23 mouse cellular contexts compared by ENCODE assay signal in the genomic region with DNA sequence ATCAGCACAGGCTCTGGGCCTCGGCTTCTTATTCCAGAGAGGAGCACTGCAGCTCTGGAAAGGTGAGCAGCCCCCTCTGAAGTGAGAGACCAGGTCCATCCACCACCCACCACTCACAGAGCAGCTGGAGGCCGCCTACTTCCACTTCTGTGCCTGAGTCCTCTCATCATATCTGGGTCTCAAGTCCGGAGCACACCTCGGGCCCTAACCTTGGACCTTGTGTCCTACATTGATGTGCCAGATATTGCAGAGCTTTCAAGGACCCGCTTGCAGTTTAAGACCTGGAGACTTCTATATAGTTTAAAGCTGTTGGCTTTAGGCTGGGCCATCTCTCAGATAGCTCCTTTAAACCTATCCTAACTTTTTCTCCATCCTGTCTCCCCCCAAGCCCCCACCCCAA. TPM values are rescaled to one million over a fixed set of nuclear protein-coding genes. Genes with fewer than 3 reads are reported as not detected.
DNase-seq lines count a peak whose midpoint lies in the region; ATAC-seq and TF ChIP-seq lines count a peak whose summit lies in the region.
"Had no signal": no experiment of that assay in that cellular context is flagged by ENCODE, and none has a peak within 500 bp of the region (broad histone marks: within the 10 kb centered on the region; RNA-seq: fewer than 3 reads in every experiment).

No protein-coding gene starts in this region.

- no peak overlapping the region for H3K9ac ChIP-seq in intestine, embryonic 15.5 days
- no peak overlapping the region for H3K9ac ChIP-seq in intestine, embryonic 16.5 days (ENCODE audit: low read depth, low read length)
- H3K9ac ChIP-seq: embryonic facial prominence, embryonic 13.5 days; embryonic facial prominence, embryonic 15.5 days; forebrain, embryonic 12.5 days had no signal

- no peaks in the 10 kb centered on the region for H3K27me3 ChIP-seq in intestine, embryonic 15.5 days (replicated peaks)
- no peaks in the 10 kb centered on the region for H3K27me3 ChIP-seq in intestine, embryonic 16.5 days (replicated peaks; ENCODE audit: control insufficient read depth, insufficient read depth, low read length)
- no peaks in the 10 kb centered on the region for H3K27me3 ChIP-seq in small intestine, adult 2 months (ENCODE audit: control insufficient read depth, insufficient read depth, low read length)
- H3K27me3 ChIP-seq: embryonic facial prominence, embryonic 13.5 days; embryonic facial prominence, embryonic 15.5 days; forebrain, embryonic 12.5 days had no signal

- DNase-seq in urinary bladder, adult 2 months (ENCODE audit: low spot score): no peak
- DNase-seq in thymus, postnatal 0 days (ENCODE audit: low spot score): no peak
- DNase-seq: adrenal gland, adult 2 months; adrenal gland, postnatal 10 days; adrenal gland, postnatal 25 days; cerebellum, adult 11 months; cerebellum, adult 18-20 months; cerebellum, adult 8-10 months; cerebellum, adult 9-11 months; cerebellum, postnatal 14 days; cerebellum, postnatal 36 days; embryo, embryonic 11 days had no signal

- no peak overlapping the region for H3K4me3 ChIP-seq in intestine, embryonic 15.5 days (replicated peaks)
- H3K4me3 ChIP-seq in intestine, embryonic 16.5 days (ENCODE audit: low read length): no peak overlapping the region
- no peak overlapping the region for H3K4me3 ChIP-seq in small intestine, adult 2 months (ENCODE audit: low read depth, low read length)
- H3K4me3 ChIP-seq: embryonic facial prominence, embryonic 13.5 days; embryonic facial prominence, embryonic 15.5 days; erythroblast, embryonic 14.5 days; forebrain, embryonic 10.5 days; forebrain, embryonic 12.5 days had no signal

- no peaks in the 10 kb centered on the region for H3K4me1 ChIP-seq in intestine, embryonic 15.5 days (replicated peaks)
- no peaks in the 10 kb centered on the region for H3K4me1 ChIP-seq in intestine, embryonic 16.5 days (ENCODE audit: control insufficient read depth, insufficient read depth, low read length)
- H3K4me1 ChIP-seq in small intestine, adult 2 months (ENCODE audit: control insufficient read depth, insufficient read depth, insufficient read length, low read length): peaks cover 8% of the 10 kb centered on the region; the same call in 1 of the 2 replicates
- H3K4me1 ChIP-seq: embryonic facial prominence, embryonic 13.5 days; embryonic facial prominence, embryonic 15.5 days; forebrain, embryonic 10.5 days; forebrain, embryonic 12.5 days had no signal

- ATAC-seq in intestine, embryonic 15.5 days: peak; percentile 45; the same call in 1 of the 2 replicates
- ATAC-seq in intestine, embryonic 16.5 days: peak; percentile 87
- ATAC-seq: forebrain, embryonic 14.5 days; forebrain, embryonic 16.5 days had no signal

- H3K27ac ChIP-seq in intestine, embryonic 15.5 days: no peak overlapping the region
- no peak overlapping the region for H3K27ac ChIP-seq in intestine, embryonic 16.5 days (ENCODE audit: low read length)
- peak overlapping the region; percentile 58 for H3K27ac ChIP-seq in small intestine, adult 2 months (ENCODE audit: insufficient read depth, low read depth, low read length)
- H3K27ac ChIP-seq: embryonic facial prominence, embryonic 13.5 days; embryonic facial prominence, embryonic 15.5 days; forebrain, embryonic 10.5 days; forebrain, embryonic 12.5 days had no signal

- TF ChIP-seq CTCF in small intestine, adult 2 months (IDR thresholded peaks at IDR 0.05; ENCODE audit: extremely low read depth, insufficient read length, insufficient replicate concordance, low read depth, low read length): no peak

- TF ChIP-seq POLR2A in small intestine, adult 2 months (IDR thresholded peaks at IDR 0.05; ENCODE audit: low read depth, low read length): no peak

- H3K36me3 ChIP-seq in intestine, embryonic 15.5 days: no peaks in the 10 kb centered on the region
- H3K36me3 ChIP-seq in intestine, embryonic 16.5 days (ENCODE audit: control insufficient read depth, insufficient read depth, low read length): no peaks in the 10 kb centered on the region
- H3K36me3 ChIP-seq in small intestine, adult 2 months (ENCODE audit: control insufficient read depth, insufficient read depth, low read length): no peaks in the 10 kb centered on the region
- H3K36me3 ChIP-seq: embryonic facial prominence, embryonic 13.5 days; embryonic facial prominence, embryonic 15.5 days; forebrain, embryonic 10.5 days; forebrain, embryonic 12.5 days had no signal

- no peaks in the 10 kb centered on the region for H3K9me3 ChIP-seq in intestine, embryonic 15.5 days
- no peaks in the 10 kb centered on the region for H3K9me3 ChIP-seq in intestine, embryonic 16.5 days (ENCODE audit: control insufficient read depth, low read length)
- H3K9me3 ChIP-seq: embryonic facial prominence, embryonic 13.5 days; embryonic facial prominence, embryonic 15.5 days; forebrain, embryonic 10.5 days; forebrain, embryonic 12.5 days had no signal

- WGBS in intestine, embryonic 15.5 days: 63% methylated on average over 5 of the region's 5 CpGs
- 68% methylated on average over 5 of the region's 5 CpGs for WGBS in intestine, embryonic 16.5 days
- 43% methylated on average over 5 of the region's 5 CpGs for WGBS in small intestine, adult 2 months

- H3K4me2 ChIP-seq in intestine, embryonic 15.5 days (replicated peaks): no peak overlapping the region
- no peak overlapping the region for H3K4me2 ChIP-seq in intestine, embryonic 16.5 days (ENCODE audit: low read depth, low read length)
- H3K4me2 ChIP-seq: embryonic facial prominence, embryonic 13.5 days; embryonic facial prominence, embryonic 15.5 days; forebrain, embryonic 12.5 days had no signal

RNA-seq across cellular contexts. Expression of a gene that starts 13.5 kb away (rescaled TPM):
- 332 and 357 TPM in 2 replicates for polyA plus RNA-seq in intestine, embryonic 15.5 days (2015; fragmentation: Nextera tagmentation; extraction: Ambion mirVana)
- 409 and 416 TPM in 2 replicates for polyA plus RNA-seq in intestine, embryonic 16.5 days (2015; fragmentation: Nextera tagmentation; extraction: Ambion mirVana)
- polyA plus RNA-seq in small intestine, adult 2 months (2012; rRNA removed): 45.2 and 85.5 TPM in 2 replicates
- 135 and 146 TPM in 2 replicates for polyA plus RNA-seq in urinary bladder, adult 2 months (2012; rRNA removed)
- 140 and 150 TPM in 2 replicates for polyA plus RNA-seq in thymus, postnatal 0 days (2015; fragmentation: Nextera tagmentation; extraction: Ambion mirVana)

RNA-seq across cellular contexts. Expression of a gene that starts 51.0 kb away (rescaled TPM):
- 0.44 and 0.57 TPM in 2 replicates for polyA plus RNA-seq in intestine, embryonic 15.5 days (2015; fragmentation: Nextera tagmentation; extraction: Ambion mirVana)
- 0.48 and 0.50 TPM in 2 replicates for polyA plus RNA-seq in intestine, embryonic 16.5 days (2015; fragmentation: Nextera tagmentation; extraction: Ambion mirVana)
- 0.08 and 0.22 TPM in 2 replicates for polyA plus RNA-seq in small intestine, adult 2 months (2012; rRNA removed)
- polyA plus RNA-seq in urinary bladder, adult 2 months (2012; rRNA removed): 2.6 and 2.9 TPM in 2 replicates
- polyA plus RNA-seq in thymus, postnatal 0 days (2015; fragmentation: Nextera tagmentation; extraction: Ambion mirVana): 0.19 and 0.26 TPM in 2 replicates
- polyA plus RNA-seq: C2C12; erythroblast, embryonic 14.5 days had no signal

RNA-seq across cellular contexts. Expression of a gene that starts 52.2 kb away (rescaled TPM):
- polyA plus RNA-seq in intestine, embryonic 15.5 days (2015; fragmentation: Nextera tagmentation; extraction: Ambion mirVana): 6.9 and 8.8 TPM in 2 replicates
- 3.3 and 4.8 TPM in 2 replicates for polyA plus RNA-seq in intestine, embryonic 16.5 days (2015; fragmentation: Nextera tagmentation; extraction: Ambion mirVana)
- 3.5 and 4.0 TPM in 2 replicates for polyA plus RNA-seq in small intestine, adult 2 months (2012; rRNA removed)
- polyA plus RNA-seq in urinary bladder, adult 2 months (2012; rRNA removed): 4.9 and 7.2 TPM in 2 replicates
- polyA plus RNA-seq in thymus, postnatal 0 days (2015; fragmentation: Nextera tagmentation; extraction: Ambion mirVana): 4.4 and 4.5 TPM in 2 replicates
